Mouse (Mus musculus): Measurements from ENCODE around the gene Popdc2.

- no peak for TF ChIP-seq POLR2A (IDR thresholded peaks at IDR 0.05; ENCODE audit: borderline replicate concordance, extremely low read depth, insufficient read depth, insufficient read length, poor library complexity, severe bottlenecking)
- TF ChIP-seq CTCF (IDR thresholded peaks at IDR 0.05; ENCODE audit: borderline replicate concordance, extremely low read depth, insufficient read depth, insufficient read length) = no peak
Measured at GRCm38 (mm10) chr16:38379493-38379892, 17.5 kb downstream of the Popdc2 start.

Data from brain, embryonic 14.5 days (tissue).